Mouse (Mus musculus) layer of hippocampus, adult 18-20 months (tissue): ENCODE data around the gene Fam32a. TPM values are rescaled to one million over a fixed set of nuclear protein-coding genes. Genes with fewer than 3 reads are reported as not detected.

Experiments used
- DNase-seq, 2 experiments: peaks; one replicate each; pipeline ENCODE4 v3.0.0; 2022; ENCODE audit warnings: low spot score in 2 of 2
- total RNA-seq, 2 experiments: library from RNA; stranded (reverse); gene quantifications; 2 replicates each; pipeline ENCODE4 v1.2.3; 2021

Fam32a gene
- total RNA-seq, 2 experiments from 2014 or later: 64.2 to 70.1 TPM

GRCm38 (mm10) chr8:72239499-72240402, 20.2 kb downstream of the Fam32a start, which contains the start of gene Ap1m1:
TSS of gene Ap1m1 (plus strand) at chr8:72240018.
- DNase-seq: peak; percentile 96 to 98

DNA sequence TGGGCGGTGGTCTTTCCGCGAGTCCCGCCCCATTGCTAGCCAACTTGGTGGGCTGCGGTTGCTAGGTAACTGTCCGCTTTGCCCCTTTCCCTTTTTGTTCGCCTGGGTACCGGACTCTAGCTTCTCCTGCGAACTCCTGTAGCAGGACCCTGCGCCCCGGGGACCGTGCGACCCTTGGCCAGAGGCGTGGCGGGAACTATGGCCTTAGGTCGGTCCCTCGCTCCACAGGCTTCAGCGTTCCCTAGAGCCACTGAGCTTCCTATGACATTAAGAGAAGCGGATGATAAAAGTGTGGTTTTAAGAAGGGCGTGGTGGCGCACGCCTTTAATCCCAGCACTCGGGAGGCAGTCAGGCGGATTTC, 20.9 kb downstream of the Fam32a start:
- DNase-seq: no peak

- no peak for DNase-seq
Measured at GRCm38 (mm10) chr8:72240951-72241350, 21.4 kb downstream of the Fam32a start.

DNA sequence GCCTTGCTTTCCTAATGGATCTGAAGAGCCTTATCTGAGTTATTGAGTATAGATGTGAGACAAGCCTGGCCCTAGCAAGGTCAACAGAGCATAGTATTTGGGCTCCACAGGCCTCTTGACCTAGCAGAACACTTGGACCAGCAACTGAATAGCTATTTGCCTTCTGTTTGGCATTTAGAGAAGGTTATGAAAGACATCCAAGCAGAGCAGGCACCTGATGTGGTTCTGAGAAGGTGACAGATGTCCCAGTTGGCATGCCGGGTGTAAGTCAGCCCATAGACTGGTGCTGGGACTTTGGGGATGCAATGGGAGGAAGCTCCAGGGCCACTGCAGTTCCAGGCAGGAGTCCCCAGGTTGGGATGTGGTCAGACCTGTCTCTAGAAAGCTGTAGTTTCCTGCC, 22.7 kb downstream of the Fam32a start:
- DNase-seq: no peak

GRCm38 (mm10) chr8:72244610-72245009, 25.1 kb downstream of the Fam32a start:
- no peak for DNase-seq

DNA sequence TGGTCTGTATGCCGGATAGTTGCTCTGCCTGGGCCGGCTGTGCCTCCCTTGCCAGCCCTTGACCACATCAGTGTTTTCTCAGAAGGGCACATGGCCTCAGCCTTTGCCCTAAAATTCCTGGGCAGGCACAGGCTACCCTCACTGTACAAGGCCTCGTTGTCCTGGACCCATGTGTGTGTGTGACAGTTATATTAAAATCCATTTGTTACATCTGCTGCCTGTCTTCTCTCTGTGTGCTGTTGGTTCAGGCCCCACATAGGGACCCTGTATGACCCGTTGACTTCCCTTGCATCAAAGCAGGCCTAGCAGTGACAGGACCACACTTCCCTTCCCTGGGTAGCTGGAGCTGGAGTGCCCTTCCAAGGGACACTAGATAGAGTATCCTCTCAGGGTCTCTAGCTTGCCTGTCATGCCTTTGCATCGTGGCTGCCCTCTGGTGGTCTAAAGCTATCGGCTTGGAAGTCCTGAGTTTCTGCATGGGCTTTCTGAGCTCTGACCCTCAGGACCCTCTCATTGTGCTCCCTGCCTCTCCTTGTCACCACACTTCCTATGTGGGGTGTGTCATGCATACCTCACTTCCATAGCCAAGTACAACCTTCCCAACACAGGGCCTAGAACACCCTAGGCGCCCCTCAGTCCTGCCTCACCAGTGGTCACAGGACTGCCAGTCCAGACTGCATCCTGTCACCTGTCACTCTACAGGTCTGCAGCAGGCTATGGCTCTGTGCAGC, 37.8 kb downstream of the Fam32a start:
- DNase-seq: peak in 1 of 2 experiments; percentile 41

- DNase-seq: no peak
Measured at GRCm38 (mm10) chr8:72257902-72258238, 38.3 kb downstream of the Fam32a start.

DNA sequence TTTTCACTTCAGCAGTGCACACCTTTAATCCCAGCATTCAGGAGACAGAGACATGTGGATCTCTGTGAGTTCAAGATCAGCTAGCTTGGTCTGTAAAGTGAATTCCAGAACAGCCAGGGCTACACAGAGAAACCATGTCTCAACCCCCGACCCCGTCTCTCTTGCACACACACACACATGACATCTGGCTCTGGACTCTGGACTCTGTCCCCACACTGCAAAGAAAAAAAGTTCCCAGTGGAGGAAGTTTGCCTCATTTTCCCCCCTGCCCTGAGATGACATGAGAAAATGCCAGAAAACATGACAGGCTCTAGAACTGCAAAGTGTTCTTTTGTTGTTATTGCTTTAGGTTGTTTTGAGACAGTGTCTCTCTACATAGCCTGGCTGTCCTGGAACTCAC, 40.3 kb downstream of the Fam32a start:
- no peak for DNase-seq

GRCm38 (mm10) chr8:72260585-72260984, 41.1 kb downstream of the Fam32a start:
- no peak for DNase-seq

GRCm38 (mm10) chr8:72261019-72261418, 41.5 kb downstream of the Fam32a start:
- DNase-seq: no peak

DNA sequence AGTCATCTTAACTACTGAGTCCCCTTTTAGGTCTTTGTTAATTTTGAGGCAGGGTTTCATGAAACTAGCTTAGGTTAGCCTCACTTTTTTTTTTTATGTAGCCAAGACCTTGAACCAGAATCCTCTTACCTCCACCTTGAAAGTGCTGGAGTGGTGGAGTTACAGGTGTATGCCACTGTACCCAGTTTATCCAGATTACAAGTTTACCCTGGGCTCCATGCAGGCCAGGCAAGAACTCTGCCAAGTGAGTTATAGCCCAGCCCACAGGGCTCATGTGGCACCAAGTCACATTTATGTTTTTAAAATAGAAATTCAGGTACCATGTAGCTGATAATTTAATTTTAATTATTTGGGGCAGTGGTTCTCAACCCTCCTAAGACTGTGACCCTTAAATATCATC, 41.9 kb downstream of the Fam32a start:
- DNase-seq: no peak

- no peak for DNase-seq
Measured at GRCm38 (mm10) chr8:72261872-72262271, 42.3 kb downstream of the Fam32a start.

DNA sequence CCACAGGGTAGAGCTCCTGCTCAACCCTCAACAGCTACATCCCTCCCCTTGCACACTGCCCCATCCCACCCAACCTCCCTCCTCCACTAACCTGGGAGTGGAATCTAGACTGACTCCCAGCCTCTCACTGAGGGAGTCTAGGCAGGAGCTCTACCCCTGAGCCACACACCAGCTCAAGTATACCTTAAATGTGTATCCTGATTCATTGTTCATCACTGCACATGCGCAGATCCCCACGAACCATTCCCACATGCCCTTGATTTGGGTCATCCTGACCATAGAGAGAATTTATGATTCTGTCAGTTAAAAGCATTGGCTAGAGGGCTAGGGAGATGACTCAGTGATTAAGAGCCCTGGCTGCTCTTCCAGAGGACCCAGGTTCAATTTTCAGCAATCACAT, 43.2 kb downstream of the Fam32a start:
- no peak for DNase-seq

DNA sequence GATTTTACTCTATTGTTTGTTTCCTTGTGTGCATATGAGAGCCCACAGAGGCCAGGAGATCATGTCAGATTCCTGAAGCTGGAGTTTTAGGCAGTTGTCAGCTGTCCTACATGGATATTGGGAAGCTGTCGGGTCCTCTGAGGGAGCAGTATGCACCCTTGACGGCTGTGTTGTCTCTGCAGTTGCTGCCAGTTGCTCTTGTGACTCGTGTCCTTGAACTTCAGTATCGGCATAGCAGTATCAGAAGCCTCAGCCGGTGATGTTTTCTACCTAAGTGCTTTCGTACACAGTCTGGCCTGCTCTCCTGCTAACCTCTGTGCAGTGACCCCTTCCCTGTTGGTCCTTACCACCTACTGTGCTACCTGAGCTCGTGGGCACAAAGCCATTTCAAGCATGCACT, 43.9 kb downstream of the Fam32a start:
- DNase-seq: no peak

DNA sequence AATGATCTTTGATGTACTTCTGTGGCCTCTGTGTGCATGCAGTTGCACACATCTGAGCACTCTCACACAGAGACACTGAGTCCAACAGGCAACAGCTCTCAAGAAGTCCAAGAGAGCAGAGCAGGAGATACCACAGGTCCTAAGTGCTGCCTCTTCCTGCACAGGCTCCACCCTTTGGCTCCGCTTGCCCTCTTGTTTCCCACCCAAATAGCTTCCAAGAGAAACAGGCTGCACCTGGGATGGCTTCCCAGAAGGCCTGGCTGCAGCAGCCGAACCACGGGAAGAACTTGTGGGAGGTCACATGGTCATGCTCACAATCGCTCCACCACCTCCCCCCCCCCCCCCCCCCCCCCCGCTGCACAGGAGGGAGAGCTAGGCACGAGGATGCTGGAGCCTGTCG, 45.8 kb downstream of the Fam32a start:
- no peak for DNase-seq

DNA sequence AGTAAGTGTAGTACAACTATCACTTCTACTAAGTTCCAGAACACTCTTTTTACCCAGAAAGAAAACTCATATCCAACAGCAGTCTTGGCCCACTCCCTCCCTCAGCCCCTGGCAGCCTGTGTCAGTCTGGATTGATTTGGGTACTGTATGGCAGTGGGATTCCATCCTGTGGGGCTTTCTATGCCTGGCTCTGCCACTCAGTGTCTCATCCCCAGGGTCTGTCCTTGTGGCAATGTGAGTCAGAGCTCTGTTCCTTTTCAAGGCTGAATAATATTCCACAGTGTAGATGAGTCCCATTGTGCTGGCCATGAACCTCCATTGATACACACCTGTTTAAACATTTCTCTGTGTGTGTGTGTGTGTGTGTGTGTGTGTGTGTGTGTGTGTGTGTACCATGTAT, 47.1 kb downstream of the Fam32a start:
- no peak for DNase-seq

GRCm38 (mm10) chr8:72267106-72267505, 47.6 kb downstream of the Fam32a start:
- no peak for DNase-seq

DNA sequence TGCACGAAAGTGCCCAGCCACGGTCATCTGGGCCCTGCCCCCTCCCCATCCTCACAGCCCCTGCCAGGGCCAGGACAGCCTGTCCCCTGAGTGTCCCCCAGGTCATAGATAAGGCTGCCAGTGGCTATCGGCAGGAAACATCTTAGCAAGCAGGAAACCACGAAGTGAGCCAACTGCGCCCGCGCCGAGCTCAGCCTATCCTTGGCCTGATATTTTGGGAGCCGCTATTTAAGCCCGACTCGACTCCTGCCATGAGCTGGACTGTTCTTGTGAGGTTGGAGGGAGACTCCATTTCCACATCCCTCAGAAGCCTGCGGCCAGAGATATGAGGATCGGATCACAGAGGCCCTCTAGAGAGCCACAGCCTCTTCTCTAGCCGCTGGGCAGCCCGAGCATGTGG, 48.8 kb downstream of the Fam32a start:
- no peak for DNase-seq

GRCm38 (mm10) chr8:72270606-72271005, 51.1 kb downstream of the Fam32a start:
- DNase-seq: no peak

DNA sequence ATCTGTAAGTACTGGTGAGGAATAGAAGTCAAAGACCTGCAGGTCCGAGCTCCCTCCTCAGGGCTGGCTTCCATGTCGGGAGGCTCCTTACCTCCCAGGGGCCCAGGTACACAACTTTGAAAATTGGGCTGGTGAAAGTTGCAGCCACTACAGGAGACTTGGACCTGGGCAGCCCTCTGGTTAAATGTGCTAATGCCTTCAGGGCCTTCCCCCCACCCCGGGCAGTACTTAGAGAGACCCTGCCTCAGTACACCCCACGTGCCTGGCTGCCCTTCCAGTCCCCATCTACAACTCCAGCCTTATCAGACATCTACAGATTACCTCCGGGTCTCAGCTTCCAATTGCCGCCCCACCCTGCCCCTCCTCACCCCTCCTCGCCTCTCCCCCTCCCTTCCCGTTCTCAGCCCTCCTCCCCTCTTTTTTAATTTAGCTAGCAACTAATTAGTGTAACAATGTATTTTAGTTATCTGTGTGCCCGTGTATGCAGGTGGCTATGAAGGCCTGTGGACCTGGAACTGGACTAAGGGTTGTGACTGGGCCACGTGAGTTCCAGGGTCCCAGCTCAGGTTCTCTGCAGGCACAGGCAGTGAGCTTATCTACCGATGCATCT, 51.6 kb downstream of the Fam32a start:
- DNase-seq: no peak

DNA sequence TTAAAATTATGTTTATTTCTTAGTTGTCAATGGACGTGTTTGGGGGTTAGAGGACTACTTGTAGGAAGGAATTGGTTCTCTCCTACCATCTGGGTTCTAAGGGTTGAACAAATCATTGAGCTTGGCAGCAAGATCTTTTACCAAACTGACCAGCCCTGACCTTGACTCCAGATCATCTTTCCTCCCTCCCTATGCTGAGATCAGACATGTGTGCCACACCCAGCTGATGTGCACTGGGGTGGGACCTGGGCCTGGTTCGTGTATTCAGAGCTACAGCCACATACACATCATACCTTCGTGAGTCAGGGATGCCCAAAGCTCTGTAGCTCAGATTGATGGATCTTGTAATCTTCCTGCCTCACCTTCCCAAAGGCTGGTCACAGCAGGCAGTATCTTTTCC, 52.2 kb downstream of the Fam32a start:
- no peak for DNase-seq

DNA sequence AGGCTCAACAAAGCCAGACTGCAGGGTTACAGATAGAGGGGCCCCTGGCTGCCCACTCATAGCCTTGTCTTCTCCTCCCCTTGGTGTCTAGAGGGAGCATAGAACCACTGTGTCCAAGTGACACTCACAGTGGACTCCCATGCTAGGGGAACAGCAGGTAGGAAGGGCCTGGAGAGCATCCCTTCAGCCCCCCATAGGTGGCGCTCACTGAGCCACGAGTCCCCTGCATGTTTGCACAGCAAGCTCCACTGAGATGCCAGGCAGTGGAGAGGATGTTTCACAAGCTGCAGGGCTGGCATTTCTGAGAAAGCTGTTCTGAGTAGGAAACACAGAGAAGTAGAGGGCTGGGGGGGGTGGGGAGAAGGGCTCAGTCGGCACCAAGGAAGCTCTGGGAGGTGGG, 52.8 kb downstream of the Fam32a start:
- peak; percentile 50 to 68 for DNase-seq
